Mouse (Mus musculus): ENCODE results near the gene Nsun7. TPM values are rescaled to one million over a fixed set of nuclear protein-coding genes. Genes with fewer than 3 reads are reported as not detected.

The Nsun7 gene
- polyA plus RNA-seq, 1 experiment from 2014 or later, result 0.24 TPM

- no peaks in the 10 kb centered on the region for H3K36me3 ChIP-seq (ENCODE audit: control insufficient read depth, insufficient read depth, low read length)
- H3K4me3 ChIP-seq (ENCODE audit: control insufficient read depth in 1 of 2, insufficient read depth in 1 of 2, low read depth in 1 of 2, low read length in 2 of 2), result no peak overlapping the region
- no peak overlapping the region for H3K4me2 ChIP-seq (ENCODE audit: low read length)
- no peaks in the 10 kb centered on the region for H3K27me3 ChIP-seq (ENCODE audit: control insufficient read depth, insufficient read depth, low read length)
- no peak overlapping the region for H3K27ac ChIP-seq (replicated peaks in 1 of 2; ENCODE audit: control insufficient read depth in 1 of 2, insufficient read depth in 1 of 2, low read depth in 2 of 2, low read length in 2 of 2)
- H3K4me1 ChIP-seq (ENCODE audit: control insufficient read depth in 2 of 2, insufficient read depth in 2 of 2, low read length in 2 of 2), result peaks cover 3 to 6% of the 10 kb centered on the region in 2 experiments
- no peak overlapping the region for H3K9ac ChIP-seq (ENCODE audit: low read length)
- ATAC-seq (ENCODE audit: insufficient number of reproducible peaks, insufficient read depth, low FRiP score, low read depth), result no peak
- 47% methylated on average over 2 of the region's 2 CpGs for WGBS
- H3K9me3 ChIP-seq (ENCODE audit: control insufficient read depth, low read length), result no peaks in the 10 kb centered on the region
These were observed 84.5 kb downstream of the Nsun7 start for GRCm38 (mm10) chr5:66344182-66344581.

- H3K27me3 ChIP-seq (ENCODE audit: control insufficient read depth, insufficient read depth, low read length), result no peaks in the 10 kb centered on the region
- H3K4me3 ChIP-seq (ENCODE audit: control insufficient read depth in 1 of 2, insufficient read depth in 1 of 2, low read depth in 1 of 2, low read length in 2 of 2), result no peak overlapping the region
- no peak overlapping the region for H3K4me2 ChIP-seq (ENCODE audit: low read length)
- H3K9ac ChIP-seq (ENCODE audit: low read length), result no peak overlapping the region
- H3K27ac ChIP-seq (replicated peaks in 1 of 2; ENCODE audit: control insufficient read depth in 1 of 2, insufficient read depth in 1 of 2, low read depth in 2 of 2, low read length in 2 of 2), result no peak overlapping the region
- H3K36me3 ChIP-seq (ENCODE audit: control insufficient read depth, insufficient read depth, low read length), result no peaks in the 10 kb centered on the region
- H3K9me3 ChIP-seq (ENCODE audit: control insufficient read depth, low read length), result no peaks in the 10 kb centered on the region
- WGBS, result 64% methylated on average over 3 of the region's 3 CpGs
- ATAC-seq (ENCODE audit: insufficient number of reproducible peaks, insufficient read depth, low FRiP score, low read depth), result no peak
- H3K4me1 ChIP-seq (ENCODE audit: control insufficient read depth in 2 of 2, insufficient read depth in 2 of 2, low read length in 2 of 2), result peaks cover 3 to 6% of the 10 kb centered on the region in 2 experiments
These were observed 85.4 kb downstream of the Nsun7 start for GRCm38 (mm10) chr5:66345140-66345539.

GRCm38 (mm10) chr5:66346756-66347155, 87.1 kb downstream of the Nsun7 start:
- Histone ChIP-seq H3K27me3 (ENCODE audit: control insufficient read depth, insufficient read depth, low read length) (no peaks in the 10 kb centered on the region), H3K4me1 (ENCODE audit: control insufficient read depth in 2 of 2, insufficient read depth in 2 of 2, low read length in 2 of 2) (peaks cover 3 to 6% of the 10 kb centered on the region in 2 experiments), H3K9me3 (ENCODE audit: control insufficient read depth, low read length) (no peaks in the 10 kb centered on the region), H3K4me3 (ENCODE audit: control insufficient read depth in 1 of 2, insufficient read depth in 1 of 2, low read depth in 1 of 2, low read length in 2 of 2) (no peak overlapping the region), H3K36me3 (ENCODE audit: control insufficient read depth, insufficient read depth, low read length) (no peaks in the 10 kb centered on the region), H3K9ac (ENCODE audit: low read length) (no peak overlapping the region), H3K27ac (replicated peaks in 1 of 2; ENCODE audit: control insufficient read depth in 1 of 2, insufficient read depth in 1 of 2, low read depth in 2 of 2, low read length in 2 of 2) (no peak overlapping the region), H3K4me2 (ENCODE audit: low read length) (no peak overlapping the region)
- 81% methylated on average over 6 of the region's 6 CpGs for WGBS
- no peak for ATAC-seq (ENCODE audit: insufficient number of reproducible peaks, insufficient read depth, low FRiP score, low read depth)

Other genes starting within 250 kb of the Nsun7 start
- gene Rbm47, start 86.8 kb upstream of the Nsun7 start, polyA plus RNA-seq (2014; fragmentation: Nextera tagmentation; extraction: Ambion mirVana), result 1.6 and 1.8 TPM in 2 replicates

All from heart, embryonic 14.5 days (tissue).